Mouse (Mus musculus) liver, postnatal 0 days (tissue): ENCODE results near the gene Spin1. TPM values are rescaled to one million over a fixed set of nuclear protein-coding genes. Genes with fewer than 3 reads are reported as not detected.
"Not testable (repeated sequence)": the region's sequence is repeated elsewhere in the genome, so short reads cannot be mapped to it uniquely, and the experiment has no call there.

ENCODE experiments used
- ATAC-seq: fragments of 200-750 bp; cut with Nextera tagmentation; 2 replicates; pipeline ENCODE4 v1.8.0; 2017; ENCODE audit warnings: mild to moderate bottlenecking, moderate library complexity
- DNase-seq: peaks from one replicate; pipeline ENCODE4 v3.0.0-alpha.2; 2016
- H3K27ac ChIP-seq: fragments of 300-500 bp; sonication (generic); 2 replicates; pipeline ENCODE4 v1.5.1; 2014; ENCODE audit warnings: antibody characterized with exemption, moderate library complexity, mild to moderate bottlenecking, low read depth
- H3K27me3 ChIP-seq: fragments of 300-500 bp; sonication (generic); 2 replicates; pipeline ENCODE4 v1.6.1; 2014; ENCODE audit warnings: low read length, control low read depth, mixed read lengths; ENCODE audit not compliant: insufficient read depth
- H3K36me3 ChIP-seq: fragments of 300-500 bp; sonication (generic); replicated peaks from 2 replicates; pipeline ENCODE4 v1.6.1; 2014; ENCODE audit warnings: mild to moderate bottlenecking, control low read depth, low read length, moderate library complexity, mixed read lengths; ENCODE audit not compliant: insufficient read depth
- H3K4me1 ChIP-seq: fragments of 300-500 bp; sonication (generic); 2 replicates; pipeline ENCODE4 v1.6.1; 2014; ENCODE audit warnings: antibody characterized with exemption, mild to moderate bottlenecking, control low read depth; ENCODE audit not compliant: insufficient read depth
- H3K4me2 ChIP-seq: fragments of 300-500 bp; sonication (generic); 2 replicates; pipeline ENCODE4 v1.6.1; 2014; ENCODE audit warnings: low read depth, mild to moderate bottlenecking, low read length, moderate library complexity, mixed read lengths
- H3K4me3 ChIP-seq: fragments of 300-500 bp; sonication (generic); 2 replicates; pipeline ENCODE4 v1.5.1; 2014; ENCODE audit warnings: low read depth, low read length
- H3K9ac ChIP-seq: fragments of 300-500 bp; sonication (generic); replicated peaks from 2 replicates; pipeline ENCODE4 v1.6.1; 2014; ENCODE audit warnings: mild to moderate bottlenecking, moderate library complexity
- H3K9me3 ChIP-seq: fragments of 300-500 bp; sonication (generic); 2 replicates; pipeline ENCODE4 v1.6.1; 2016; ENCODE audit warnings: mild to moderate bottlenecking, control low read depth, low read length, mixed read lengths
- CTCF ChIP-seq: sonication (generic); IDR thresholded peaks from 2 replicates; pipeline ENCODE4 v1.5.1; 2016; ENCODE audit warnings: antibody characterized with exemption, low read depth
- EP300 ChIP-seq: IDR thresholded peaks from 2 replicates; pipeline ENCODE4 v1.6.1; 2016; ENCODE audit warnings: antibody characterized with exemption, low read depth, mild to moderate bottlenecking
- WGBS: fragments of 180-500 bp; shearing (Covaris S2); extraction: QIAGEN DNeasy Blood & Tissue Kit; methylation state at CpG from one replicate; pipeline ENCODE4 v1.1.7; 2014; ENCODE audit not compliant: insufficient replicate concordance; 5-methylcytosine and 5-hydroxymethylcytosine counted together
- polyA plus RNA-seq: library from polyadenylated mRNA; unstranded; fragments of >200 nt; fragmentation: Nextera tagmentation; extraction: Ambion mirVana; gene quantifications from 2 replicates; pipeline ENCODE4 v1.2.1, GENCODE M21; 2015

Gene Spin1
- polyA plus RNA-seq, 1 experiment from 2014 or later, result 12.6 TPM

DNA sequence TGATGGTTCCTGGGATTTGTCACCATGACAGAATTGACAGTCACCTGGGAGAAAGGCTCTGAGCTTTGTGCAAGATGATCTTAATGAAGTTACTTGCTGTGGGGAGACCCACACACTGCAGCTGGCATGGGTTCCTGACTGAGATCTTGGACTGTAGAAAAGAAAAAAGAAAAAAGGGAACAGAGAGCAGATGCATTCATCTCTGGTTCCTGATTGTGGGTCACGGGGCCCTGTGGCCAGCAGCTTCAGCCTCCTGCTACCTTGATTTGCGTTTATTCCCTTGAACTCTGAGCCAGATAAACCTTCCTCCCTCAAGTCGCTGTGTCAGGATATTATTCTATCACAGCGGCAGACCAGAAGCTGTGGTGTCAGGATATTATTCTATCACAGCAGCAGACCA lies 6.1 kb downstream of the Spin1 start:
- no peaks in the 10 kb centered on the region for H3K9me3 ChIP-seq
- WGBS, result 65% methylated on average over 4 of the region's 4 CpGs
- H3K9ac ChIP-seq, result no peak overlapping the region
- no peaks in the 10 kb centered on the region for H3K27me3 ChIP-seq
- no peak overlapping the region for H3K4me3 ChIP-seq
- H3K4me2 ChIP-seq, result no peak overlapping the region
- peaks cover 13% of the 10 kb centered on the region for H3K4me1 ChIP-seq
- H3K27ac ChIP-seq, result no peak overlapping the region
- 0 out of 2 replicates have a peak, but pooled peaks cover 2% of the 10 kb centered on the region for H3K36me3 ChIP-seq
- TF ChIP-seq CTCF (no peak), EP300 (no peak)
- no peak for ATAC-seq
- DNase-seq, result no peak

DNA sequence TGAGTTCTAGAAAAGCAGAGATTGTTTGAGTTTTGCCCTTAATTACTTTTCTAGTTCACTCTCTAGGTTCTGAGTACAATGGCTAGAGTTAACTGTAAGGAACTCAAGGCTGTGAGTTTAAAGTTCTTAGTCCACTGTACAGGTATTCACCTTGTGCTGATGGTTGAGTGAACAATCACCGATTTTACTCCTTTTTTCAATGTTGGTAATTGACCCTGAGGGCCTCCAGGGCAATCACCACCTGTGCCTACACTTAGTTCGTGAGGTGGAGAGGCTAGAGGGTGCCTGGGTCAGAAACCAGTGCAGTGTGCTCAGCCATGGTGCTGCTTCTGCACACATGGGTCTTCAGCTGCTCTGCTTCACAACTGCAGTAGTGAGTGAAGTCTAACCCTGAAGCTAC lies 8.8 kb downstream of the Spin1 start:
- no peak overlapping the region for H3K9ac ChIP-seq
- H3K4me3 ChIP-seq, result no peak overlapping the region
- H3K27me3 ChIP-seq, result no peaks in the 10 kb centered on the region
- no peak for ATAC-seq
- H3K9me3 ChIP-seq, result no peaks in the 10 kb centered on the region
- no peaks in the 10 kb centered on the region for H3K4me1 ChIP-seq
- DNase-seq, result no peak
- TF ChIP-seq CTCF (no peak), EP300 (no peak)
- no peak overlapping the region for H3K4me2 ChIP-seq
- WGBS, result 80% methylated on average over 2 of the region's 2 CpGs
- H3K27ac ChIP-seq, result no peak overlapping the region
- H3K36me3 ChIP-seq, result 0 out of 2 replicates have a peak, but pooled peaks cover 2% of the 10 kb centered on the region

DNA sequence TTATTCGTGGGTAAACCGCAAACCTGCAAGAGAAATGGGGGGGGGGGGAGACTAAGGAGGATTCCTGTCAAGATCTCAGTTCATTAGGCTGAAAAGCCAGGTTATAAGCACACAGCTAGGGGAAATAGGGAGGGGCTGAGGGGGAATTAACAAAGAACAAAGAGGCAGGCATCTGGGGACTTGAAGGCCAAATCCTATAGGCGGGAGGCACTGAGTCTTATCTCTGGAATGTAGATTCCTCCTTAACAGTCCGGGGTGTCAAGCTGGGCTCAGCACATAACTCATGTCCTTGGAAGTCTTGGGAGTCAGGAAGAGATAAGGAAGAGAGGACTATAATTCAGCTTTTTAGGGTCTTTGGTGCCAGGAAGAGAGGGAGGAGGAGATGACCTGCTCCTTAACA lies 13.7 kb downstream of the Spin1 start:
- H3K4me3 ChIP-seq, H3K27me3 ChIP-seq, H3K4me1 ChIP-seq, DNase-seq, H3K27ac ChIP-seq, ATAC-seq, H3K4me2 ChIP-seq, H3K36me3 ChIP-seq, H3K9ac ChIP-seq, H3K9me3 ChIP-seq: not testable (repeated sequence)
- WGBS, result 50% methylated on average over 4 of the region's 4 CpGs

DNA sequence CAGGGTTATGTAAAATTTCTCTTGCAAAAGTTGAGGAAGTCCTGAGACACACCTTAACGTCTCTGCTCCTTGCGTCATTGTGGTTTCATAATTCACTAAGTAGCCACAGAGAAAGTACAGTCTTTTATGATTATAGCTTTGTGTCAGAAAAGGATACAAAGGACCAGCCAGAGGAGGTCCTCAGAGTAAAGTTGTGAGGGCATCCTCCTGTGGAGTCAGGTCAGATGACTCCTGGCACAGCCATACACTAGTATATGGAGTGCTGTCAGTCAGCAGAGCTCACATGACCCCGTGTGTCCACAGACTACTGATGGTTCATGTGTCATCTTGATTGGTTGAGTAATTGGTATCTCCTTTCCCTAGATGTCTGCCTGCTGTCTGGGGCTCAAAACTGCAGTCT lies 15.1 kb downstream of the Spin1 start:
- Histone ChIP-seq H3K4me1 (peaks cover 9% of the 10 kb centered on the region), H3K4me2 (no peak overlapping the region), H3K9me3 (no peaks in the 10 kb centered on the region), H3K36me3 (0 out of 2 replicates have a peak, but pooled peaks cover 2% of the 10 kb centered on the region), H3K4me3 (no peak overlapping the region), H3K9ac (no peak overlapping the region), H3K27me3 (no peaks in the 10 kb centered on the region), H3K27ac (peak overlapping the region; percentile 35; the same call in 1 of the 2 replicates)
- ATAC-seq, result peak; percentile 70
- WGBS, result 44% methylated on average over 3 of the region's 3 CpGs
- peak; percentile 25 for DNase-seq
- TF ChIP-seq CTCF (no peak), EP300 (no peak)

DNA sequence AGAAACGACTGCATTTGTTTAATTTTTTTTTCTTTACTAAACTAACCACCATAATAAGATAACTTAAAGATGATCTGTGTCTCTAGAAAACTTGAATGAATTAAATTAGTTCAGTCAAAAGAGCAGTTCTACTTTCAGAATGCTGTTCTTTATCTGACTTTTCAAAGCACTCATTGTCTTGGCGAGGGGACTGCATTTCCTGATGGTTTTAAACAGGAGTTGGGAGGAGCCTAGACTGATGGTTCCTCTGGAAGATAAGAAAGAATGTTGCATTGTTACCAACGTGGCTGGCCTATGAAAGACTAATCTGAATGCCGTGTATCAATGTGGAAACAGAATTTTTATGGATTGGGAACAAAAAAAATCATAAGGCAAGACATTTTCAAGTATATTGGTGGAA lies 20.1 kb downstream of the Spin1 start:
- 15% methylated on average over 4 of the region's 4 CpGs for WGBS

DNA sequence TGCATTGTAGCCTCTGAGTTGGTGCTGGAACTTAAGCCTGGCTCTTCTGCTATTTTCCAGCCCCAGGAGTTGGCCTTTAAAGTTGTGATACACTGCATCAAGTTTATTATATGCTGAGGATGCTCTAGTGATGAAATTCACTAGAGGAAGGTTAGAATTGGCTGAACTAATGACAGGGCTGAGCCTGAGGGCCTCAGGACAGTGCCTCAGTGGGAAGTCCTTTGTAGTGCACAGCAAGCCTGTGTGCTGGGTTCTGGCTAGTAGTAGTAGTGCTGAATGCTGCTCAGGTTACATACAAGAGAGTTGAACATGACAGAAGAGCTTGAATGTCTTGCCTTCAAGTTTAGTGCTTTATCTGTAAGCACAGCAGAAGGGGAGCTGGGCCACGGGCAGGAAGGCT lies 21.3 kb downstream of the Spin1 start:
- H3K9ac ChIP-seq, result no peak overlapping the region
- H3K27ac ChIP-seq, result no peak overlapping the region
- ATAC-seq, result no peak
- no peak for DNase-seq
- H3K4me3 ChIP-seq, result no peak overlapping the region
- peaks cover 10% of the 10 kb centered on the region for H3K36me3 ChIP-seq
- H3K4me2 ChIP-seq, result no peak overlapping the region
- 49% methylated on average over 1 of the region's 1 CpGs for WGBS
- peaks cover 10% of the 10 kb centered on the region for H3K4me1 ChIP-seq
- no peak for TF ChIP-seq CTCF
- TF ChIP-seq EP300, result no peak
- no peaks in the 10 kb centered on the region for H3K9me3 ChIP-seq
- no peaks in the 10 kb centered on the region for H3K27me3 ChIP-seq

More for the DNA sequence above, 20.1 kb downstream of the Spin1 start:
- Histone ChIP-seq H3K4me1 (peaks cover 13% of the 10 kb centered on the region), H3K36me3 (peaks cover 9% of the 10 kb centered on the region), H3K27me3 (no peaks in the 10 kb centered on the region), H3K4me2 (0 out of 2 replicates have a peak overlapping the region, but pooled peaks have one; percentile 9), H3K27ac (no peak overlapping the region), H3K9me3 (no peaks in the 10 kb centered on the region), H3K4me3 (no peak overlapping the region), H3K9ac (no peak overlapping the region)
- TF ChIP-seq CTCF (no peak), EP300 (no peak)
- ATAC-seq (no peak), DNase-seq (no peak)

DNA sequence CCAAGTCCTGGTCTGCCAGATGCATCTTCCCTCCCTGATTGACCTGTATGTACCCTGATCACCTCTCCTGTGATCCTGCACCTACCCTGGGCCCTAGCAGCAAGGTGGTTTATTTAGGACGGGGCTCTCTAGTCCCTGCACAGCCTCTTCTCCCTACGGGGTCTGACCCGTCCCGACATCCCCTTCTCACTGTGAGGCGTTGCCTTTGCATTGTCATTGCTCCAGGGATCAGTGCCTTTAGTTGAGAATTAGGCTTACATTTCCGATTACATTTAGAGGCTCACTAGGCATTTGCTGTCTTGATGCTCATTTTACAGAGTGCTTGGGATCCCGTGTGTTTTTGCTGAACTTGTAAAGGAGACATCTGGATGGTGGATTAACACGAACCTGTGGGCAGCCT lies 22.1 kb downstream of the Spin1 start:
- DNase-seq (no peak), ATAC-seq (no peak)
- Histone ChIP-seq H3K4me1 (peaks cover 10% of the 10 kb centered on the region), H3K36me3 (peaks cover 10% of the 10 kb centered on the region), H3K27ac (no peak overlapping the region), H3K4me3 (no peak overlapping the region), H3K27me3 (no peaks in the 10 kb centered on the region), H3K9me3 (no peaks in the 10 kb centered on the region), H3K4me2 (no peak overlapping the region), H3K9ac (no peak overlapping the region)
- WGBS, result 84% methylated on average over 8 of the region's 8 CpGs
- TF ChIP-seq CTCF, result no peak
- no peak for TF ChIP-seq EP300
